Mouse (Mus musculus): Measurements from ENCODE around the gene Gopc. TPM values are rescaled to one million over a fixed set of nuclear protein-coding genes. Genes with fewer than 3 reads are reported as not detected.
"Not testable (repeated sequence)": the region's sequence is repeated elsewhere in the genome, so short reads cannot be mapped to it uniquely, and the experiment has no call there.

The Gopc gene
- polyA plus RNA-seq, 1 experiment, result 25.1 TPM

GRCm38 (mm10) chr10:52302271-52302670, 79.7 kb downstream of the Gopc start:
- no peak for DNase-seq (ENCODE audit: extremely low spot score in 1 of 2, low spot score in 1 of 2)

GRCm38 (mm10) chr10:52301766-52302165, 80.2 kb downstream of the Gopc start:
- no peak for DNase-seq (ENCODE audit: extremely low spot score in 1 of 2, low spot score in 1 of 2)

GRCm38 (mm10) chr10:52298568-52298967, 83.4 kb downstream of the Gopc start:
- DNase-seq (ENCODE audit: extremely low spot score in 1 of 2, low spot score in 1 of 2), result not testable (repeated sequence)

GRCm38 (mm10) chr10:52295934-52296333, 86.0 kb downstream of the Gopc start:
- no peak for DNase-seq (ENCODE audit: extremely low spot score in 1 of 2, low spot score in 1 of 2)

GRCm38 (mm10) chr10:52293921-52294577, 87.9 kb downstream of the Gopc start:
- no peak for DNase-seq (ENCODE audit: extremely low spot score in 1 of 2, low spot score in 1 of 2)

GRCm38 (mm10) chr10:52292391-52292790, 89.5 kb downstream of the Gopc start:
- not testable (repeated sequence) for DNase-seq (ENCODE audit: extremely low spot score in 1 of 2, low spot score in 1 of 2)

- DNase-seq (ENCODE audit: extremely low spot score in 1 of 2, low spot score in 1 of 2), result no peak
These were observed 92.7 kb downstream of the Gopc start for GRCm38 (mm10) chr10:52289261-52289660.

GRCm38 (mm10) chr10:52287852-52288533, 93.9 kb downstream of the Gopc start:
- DNase-seq (ENCODE audit: extremely low spot score in 1 of 2, low spot score in 1 of 2), result no peak

Other genes with a start within 250 kb of the Gopc start
- gene Ros1, start 186.9 kb downstream of the Gopc start, polyA plus RNA-seq (2012; rRNA removed), result not detected in 2 replicates
- gene Dcbld1, start 148.5 kb downstream of the Gopc start, polyA plus RNA-seq (2012; rRNA removed), result 6.6 TPM in 2 replicates
- not detected in 2 replicates for gene Gm26741, start 23.4 kb downstream of the Gopc start, polyA plus RNA-seq (2012; rRNA removed)
- 0.11 and 0.12 TPM in 2 replicates for gene Nepn, start 6.8 kb upstream of the Gopc start, polyA plus RNA-seq (2012; rRNA removed)
- 32.9 and 35.1 TPM in 2 replicates for gene Nus1, start 35.4 kb upstream of the Gopc start, polyA plus RNA-seq (2012; rRNA removed)

Data from frontal cortex, adult 2 months (tissue).